Mouse (Mus musculus): Measurements from ENCODE around the gene Tmem206. TPM values are rescaled to one million over a fixed set of nuclear protein-coding genes. Genes with fewer than 3 reads are reported as not detected.
A peak's percentile ranks its signal among the peaks of the same experiment; 100 is the strongest.

Gene Tmem206
- 4.9 and 8.3 TPM in 2 replicates for polyA plus RNA-seq (2011; ENCODE audit: insufficient read depth, insufficient read length, low replicate concordance, missing spikeins)

GRCm38 (mm10) chr1:191325726-191326232 is at the start of gene Tmem206:
Gene Tmem206, plus strand, starts transcription at chr1:191325912.
- Histone ChIP-seq H3K4me1 (ENCODE audit: control insufficient read depth, insufficient read depth, low read length) (peaks cover 5% of the 10 kb centered on the region; the same call in 1 of the 2 replicates), H3K4me3 (replicated peaks; ENCODE audit: control insufficient read depth, low read depth, low read length) (peak within 1 kb of the TSS; percentile 93), H3K27ac (ENCODE audit: control insufficient read depth, insufficient read depth, low read depth, low read length, poor library complexity) (peak within 1 kb of the TSS; percentile 86)
- under 1% methylated on average over 42 of the region's 42 CpGs for WGBS
- TF ChIP-seq CTCF (IDR thresholded peaks at IDR 0.05; ENCODE audit: control insufficient read depth, insufficient read depth, low read length) (peak; percentile 17; the same call in 1 of the 2 replicates), POLR2A (IDR thresholded peaks at IDR 0.05; ENCODE audit: borderline replicate concordance, control insufficient read depth, low read depth, low read length) (peak; percentile 97)

- Histone ChIP-seq H3K4me1 (ENCODE audit: control insufficient read depth, insufficient read depth, low read length) (peaks cover 1% of the 10 kb centered on the region; the same call in 1 of the 2 replicates), H3K27ac (ENCODE audit: control insufficient read depth, insufficient read depth, low read depth, low read length, poor library complexity) (no peak overlapping the region), H3K4me3 (replicated peaks; ENCODE audit: control insufficient read depth, low read depth, low read length) (no peak overlapping the region)
- WGBS, result 83% methylated on average over 7 of the region's 7 CpGs
- TF ChIP-seq POLR2A (IDR thresholded peaks at IDR 0.05; ENCODE audit: borderline replicate concordance, control insufficient read depth, low read depth, low read length) (no peak), CTCF (IDR thresholded peaks at IDR 0.05; ENCODE audit: control insufficient read depth, insufficient read depth, low read length) (no peak)
Measured at GRCm38 (mm10) chr1:191276181-191276580, 49.5 kb upstream of the Tmem206 start.

GRCm38 (mm10) chr1:191277549-191278059 is 48.1 kb upstream of the Tmem206 start:
- 44% methylated on average over 14 of the region's 14 CpGs for WGBS
- H3K27ac ChIP-seq (ENCODE audit: control insufficient read depth, insufficient read depth, low read depth, low read length, poor library complexity), result peak overlapping the region; percentile 50
- TF ChIP-seq POLR2A (IDR thresholded peaks at IDR 0.05; ENCODE audit: borderline replicate concordance, control insufficient read depth, low read depth, low read length), result no peak
- no peak for TF ChIP-seq CTCF (IDR thresholded peaks at IDR 0.05; ENCODE audit: control insufficient read depth, insufficient read depth, low read length)

GRCm38 (mm10) chr1:191278324-191278723 is 47.4 kb upstream of the Tmem206 start:
- TF ChIP-seq POLR2A (IDR thresholded peaks at IDR 0.05; ENCODE audit: borderline replicate concordance, control insufficient read depth, low read depth, low read length) (no peak), CTCF (IDR thresholded peaks at IDR 0.05; ENCODE audit: control insufficient read depth, insufficient read depth, low read length) (no peak)
- peaks cover 3% of the 10 kb centered on the region; the same call in 1 of the 2 replicates for H3K4me1 ChIP-seq (ENCODE audit: control insufficient read depth, insufficient read depth, low read length)
- H3K4me3 ChIP-seq (replicated peaks; ENCODE audit: control insufficient read depth, low read depth, low read length), result no peak overlapping the region
- WGBS, result 52% methylated on average over 4 of the region's 4 CpGs
- peak overlapping the region; percentile 50; the same call in 1 of the 2 replicates for H3K27ac ChIP-seq (ENCODE audit: control insufficient read depth, insufficient read depth, low read depth, low read length, poor library complexity)

More at GRCm38 (mm10) chr1:191277549-191278059, 48.1 kb upstream of the Tmem206 start:
- Histone ChIP-seq H3K4me3 (replicated peaks; ENCODE audit: control insufficient read depth, low read depth, low read length) (no peak overlapping the region), H3K4me1 (ENCODE audit: control insufficient read depth, insufficient read depth, low read length) (peaks cover 3% of the 10 kb centered on the region; the same call in 1 of the 2 replicates)

- H3K4me3 ChIP-seq (replicated peaks; ENCODE audit: control insufficient read depth, low read depth, low read length), result no peak overlapping the region
- no peak for TF ChIP-seq CTCF (IDR thresholded peaks at IDR 0.05; ENCODE audit: control insufficient read depth, insufficient read depth, low read length)
- no peak for TF ChIP-seq POLR2A (IDR thresholded peaks at IDR 0.05; ENCODE audit: borderline replicate concordance, control insufficient read depth, low read depth, low read length)
- WGBS, result 30% methylated on average over 7 of the region's 7 CpGs
- peaks cover 3% of the 10 kb centered on the region; the same call in 1 of the 2 replicates for H3K4me1 ChIP-seq (ENCODE audit: control insufficient read depth, insufficient read depth, low read length)
- peak overlapping the region; percentile 75 for H3K27ac ChIP-seq (ENCODE audit: control insufficient read depth, insufficient read depth, low read depth, low read length, poor library complexity)
Measured at GRCm38 (mm10) chr1:191281171-191281570, 44.5 kb upstream of the Tmem206 start.

- H3K27ac ChIP-seq (ENCODE audit: control insufficient read depth, insufficient read depth, low read depth, low read length, poor library complexity), result no peak overlapping the region
- peaks cover 3% of the 10 kb centered on the region; the same call in 1 of the 2 replicates for H3K4me1 ChIP-seq (ENCODE audit: control insufficient read depth, insufficient read depth, low read length)
- 88% methylated on average over 1 of the region's 1 CpGs for WGBS
- H3K4me3 ChIP-seq (replicated peaks; ENCODE audit: control insufficient read depth, low read depth, low read length), result no peak overlapping the region
- TF ChIP-seq CTCF (IDR thresholded peaks at IDR 0.05; ENCODE audit: control insufficient read depth, insufficient read depth, low read length) (no peak), POLR2A (IDR thresholded peaks at IDR 0.05; ENCODE audit: borderline replicate concordance, control insufficient read depth, low read depth, low read length) (no peak)
Measured at GRCm38 (mm10) chr1:191282319-191282718, 43.4 kb upstream of the Tmem206 start.

- Histone ChIP-seq H3K4me1 (ENCODE audit: control insufficient read depth, insufficient read depth, low read length) (peaks cover 3% of the 10 kb centered on the region; the same call in 1 of the 2 replicates), H3K4me3 (replicated peaks; ENCODE audit: control insufficient read depth, low read depth, low read length) (no peak overlapping the region), H3K27ac (ENCODE audit: control insufficient read depth, insufficient read depth, low read depth, low read length, poor library complexity) (no peak overlapping the region)
- 72% methylated on average over 13 of the region's 13 CpGs for WGBS
- no peak for TF ChIP-seq POLR2A (IDR thresholded peaks at IDR 0.05; ENCODE audit: borderline replicate concordance, control insufficient read depth, low read depth, low read length)
Measured at GRCm38 (mm10) chr1:191283110-191284040, 42.3 kb upstream of the Tmem206 start.

GRCm38 (mm10) chr1:191284502-191284901 is 41.2 kb upstream of the Tmem206 start:
- peaks cover 3% of the 10 kb centered on the region; the same call in 1 of the 2 replicates for H3K4me1 ChIP-seq (ENCODE audit: control insufficient read depth, insufficient read depth, low read length)
- no peak overlapping the region for H3K27ac ChIP-seq (ENCODE audit: control insufficient read depth, insufficient read depth, low read depth, low read length, poor library complexity)
- WGBS, result 84% methylated on average over 8 of the region's 8 CpGs
- TF ChIP-seq CTCF (IDR thresholded peaks at IDR 0.05; ENCODE audit: control insufficient read depth, insufficient read depth, low read length) (no peak), POLR2A (IDR thresholded peaks at IDR 0.05; ENCODE audit: borderline replicate concordance, control insufficient read depth, low read depth, low read length) (no peak)
- no peak overlapping the region for H3K4me3 ChIP-seq (replicated peaks; ENCODE audit: control insufficient read depth, low read depth, low read length)
